Mouse (Mus musculus): ENCODE data around the gene Eef1b2.

- TF ChIP-seq POLR2A (IDR thresholded peaks at IDR 0.05; ENCODE audit: control insufficient read depth, extremely low read depth, insufficient read depth, low read length, poor library complexity) (no peak), CTCF (IDR thresholded peaks at IDR 0.05; ENCODE audit: borderline replicate concordance, control insufficient read depth, extremely low read depth, insufficient read depth, low read length, poor library complexity) (no peak)
Measured at GRCm38 (mm10) chr1:63176259-63176603, 394 bp upstream of the Eef1b2 start.
